Mouse (Mus musculus): ENCODE data around the gene Ctdnep1. TPM values are rescaled to one million over a fixed set of nuclear protein-coding genes. Genes with fewer than 3 reads are reported as not detected.

Gene Ctdnep1
- polyA plus RNA-seq, 1 experiment from 2014 or later = 22.6 TPM

DNA sequence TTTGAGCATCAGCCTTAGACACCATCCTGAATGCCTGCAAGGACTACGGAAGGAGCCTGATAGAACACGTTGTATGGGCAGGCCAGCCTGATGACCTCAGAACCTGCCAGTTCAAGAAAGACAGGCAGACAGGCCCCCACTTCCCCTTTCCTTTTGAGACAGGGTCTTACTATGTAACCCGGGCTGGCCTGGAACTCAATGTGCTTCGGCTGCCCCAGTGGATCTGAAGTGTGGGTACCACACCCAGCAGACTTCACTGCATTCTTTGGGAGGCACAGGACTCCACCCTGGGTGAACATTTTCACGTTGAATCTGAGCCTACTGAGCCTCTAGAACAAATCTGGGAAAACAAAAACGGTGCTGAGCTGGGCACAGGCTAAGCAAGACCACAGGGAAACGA lies 57.2 kb downstream of the Ctdnep1 start:
- Histone ChIP-seq H3K27ac (no peak overlapping the region), H3K9me3 (no peaks in the 10 kb centered on the region), H3K27me3 (ENCODE audit: insufficient read depth, poor library complexity, severe bottlenecking) (no peaks in the 10 kb centered on the region), H3K4me1 (replicated peaks) (peaks cover 10% of the 10 kb centered on the region), H3K36me3 (peaks cover 85% of the 10 kb centered on the region), H3K4me3 (no peak overlapping the region)
- DNase-seq (ENCODE audit: low spot score) = no peak
- 83% methylated on average over 7 of the region's 7 CpGs for WGBS

- Histone ChIP-seq H3K27ac (no peak overlapping the region), H3K36me3 (peaks cover 87% of the 10 kb centered on the region), H3K4me3 (no peak overlapping the region), H3K4me1 (replicated peaks) (peaks cover 25% of the 10 kb centered on the region), H3K9me3 (no peaks in the 10 kb centered on the region), H3K27me3 (ENCODE audit: insufficient read depth, poor library complexity, severe bottlenecking) (no peaks in the 10 kb centered on the region)
- 93% methylated on average over 10 of the region's 10 CpGs for WGBS
- no peak for DNase-seq (ENCODE audit: low spot score)
These were observed 58.7 kb downstream of the Ctdnep1 start for GRCm38 (mm10) chr11:70039631-70040030.

DNA sequence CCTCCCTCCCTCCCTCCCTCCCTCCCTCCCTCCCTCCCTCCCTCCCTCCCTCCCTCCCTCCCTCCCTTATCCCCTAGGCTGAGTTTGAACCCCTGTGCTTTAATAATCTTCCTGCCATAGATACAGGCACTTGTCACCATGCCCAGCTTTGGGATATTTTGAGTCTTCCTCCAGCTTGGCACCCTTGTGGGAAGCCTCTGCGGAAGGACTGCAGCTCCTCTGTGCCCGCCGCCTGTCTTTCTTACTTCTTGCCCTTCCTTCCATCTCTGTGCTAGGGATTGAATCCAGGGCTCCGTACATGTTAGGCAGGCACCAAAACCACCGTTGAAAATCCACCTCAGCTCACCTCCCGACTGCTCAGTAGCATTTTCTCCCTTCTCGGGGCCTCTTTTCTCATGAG lies 59.2 kb downstream of the Ctdnep1 start:
- H3K4me1 ChIP-seq (replicated peaks) = peaks cover 30% of the 10 kb centered on the region
- H3K36me3 ChIP-seq = peaks cover 88% of the 10 kb centered on the region
- 93% methylated on average over 7 of the region's 7 CpGs for WGBS
- H3K27me3 ChIP-seq (ENCODE audit: insufficient read depth, poor library complexity, severe bottlenecking) = no peaks in the 10 kb centered on the region
- H3K27ac ChIP-seq = no peak overlapping the region
- H3K4me3 ChIP-seq = no peak overlapping the region
- DNase-seq (ENCODE audit: low spot score) = no peak
- H3K9me3 ChIP-seq = no peaks in the 10 kb centered on the region

MicroRNA genes within 50 kb of the gene (microRNA counts, 519-probe panel; counts per million panel counts)
- microRNA mmu-miR-324-3p (1,255 counts per million, percentile 77 among the panel's probes with 10 or more counts), microRNA mmu-miR-324-5p (1,255 counts per million, percentile 77 among the panel's probes with 10 or more counts)

Other genes with a start within 250 kb of the Ctdnep1 start
- 31.1 and 37.9 TPM in 2 replicates for gene Polr2a, start 222.5 kb upstream of the Ctdnep1 start, polyA plus RNA-seq (2016; fragmentation: Nextera tagmentation; extraction: Ambion mirVana)
- 0.50 TPM in 1 of 2 replicates, not detected in the other for gene Slc35g3, start 219.2 kb upstream of the Ctdnep1 start, polyA plus RNA-seq (2016; fragmentation: Nextera tagmentation; extraction: Ambion mirVana)
- 0.80 and 1.2 TPM in 2 replicates for gene Zbtb4, start 215.2 kb upstream of the Ctdnep1 start, polyA plus RNA-seq (2016; fragmentation: Nextera tagmentation; extraction: Ambion mirVana)
- gene Chrnb1, start 185.2 kb upstream of the Ctdnep1 start, polyA plus RNA-seq (2016; fragmentation: Nextera tagmentation; extraction: Ambion mirVana) = 1.6 and 2.2 TPM in 2 replicates
- 0.76 and 1.8 TPM in 2 replicates for gene Fgf11, start 179.3 kb upstream of the Ctdnep1 start, polyA plus RNA-seq (2016; fragmentation: Nextera tagmentation; extraction: Ambion mirVana)
- 1.3 and 1.5 TPM in 2 replicates for gene Tmem102, start 175.5 kb upstream of the Ctdnep1 start, polyA plus RNA-seq (2016; fragmentation: Nextera tagmentation; extraction: Ambion mirVana)
- gene Gm39566, start 165.9 kb upstream of the Ctdnep1 start, polyA plus RNA-seq (2016; fragmentation: Nextera tagmentation; extraction: Ambion mirVana) = not detected in 2 replicates
- not detected in 2 replicates for gene Spem2, start 162.7 kb upstream of the Ctdnep1 start, polyA plus RNA-seq (2016; fragmentation: Nextera tagmentation; extraction: Ambion mirVana)
- gene Spem1, start 159.0 kb upstream of the Ctdnep1 start, polyA plus RNA-seq (2016; fragmentation: Nextera tagmentation; extraction: Ambion mirVana) = 0.34 TPM in 1 of 2 replicates, not detected in the other
- 5.8 and 9.1 TPM in 2 replicates for gene Nlgn2, start 143.4 kb upstream of the Ctdnep1 start, polyA plus RNA-seq (2016; fragmentation: Nextera tagmentation; extraction: Ambion mirVana)
- gene Tmem256, start 142.6 kb upstream of the Ctdnep1 start, polyA plus RNA-seq (2016; fragmentation: Nextera tagmentation; extraction: Ambion mirVana) = 312 and 362 TPM in 2 replicates
- gene Plscr3, start 134.8 kb upstream of the Ctdnep1 start, polyA plus RNA-seq (2016; fragmentation: Nextera tagmentation; extraction: Ambion mirVana) = 85.3 and 88.7 TPM in 2 replicates
- gene Tnk1, start 122.4 kb upstream of the Ctdnep1 start, polyA plus RNA-seq (2016; fragmentation: Nextera tagmentation; extraction: Ambion mirVana) = 0.77 and 1.7 TPM in 2 replicates
- not detected in 2 replicates for gene Tmem95, start 103.1 kb upstream of the Ctdnep1 start, polyA plus RNA-seq (2016; fragmentation: Nextera tagmentation; extraction: Ambion mirVana)
- 5.2 and 6.8 TPM in 2 replicates for gene Kctd11, start 99.8 kb upstream of the Ctdnep1 start, polyA plus RNA-seq (2016; fragmentation: Nextera tagmentation; extraction: Ambion mirVana)
- 1.2 and 1.4 TPM in 2 replicates for gene Acap1, start 85.6 kb upstream of the Ctdnep1 start, polyA plus RNA-seq (2016; fragmentation: Nextera tagmentation; extraction: Ambion mirVana)
- 11.4 and 15.2 TPM in 2 replicates for gene 2810408A11Rik, start 80.2 kb upstream of the Ctdnep1 start, polyA plus RNA-seq (2016; fragmentation: Nextera tagmentation; extraction: Ambion mirVana)
- gene Neurl4, start 80.1 kb upstream of the Ctdnep1 start, polyA plus RNA-seq (2016; fragmentation: Nextera tagmentation; extraction: Ambion mirVana) = 12.5 and 13.4 TPM in 2 replicates
- 96.8 and 105 TPM in 2 replicates for gene Gps2, start 67.3 kb upstream of the Ctdnep1 start, polyA plus RNA-seq (2016; fragmentation: Nextera tagmentation; extraction: Ambion mirVana)
- gene Eif5a, start 59.2 kb upstream of the Ctdnep1 start, polyA plus RNA-seq (2016; fragmentation: Nextera tagmentation; extraction: Ambion mirVana) = 2,350 and 2,667 TPM in 2 replicates
- gene Ybx2, start 45.4 kb upstream of the Ctdnep1 start, polyA plus RNA-seq (2016; fragmentation: Nextera tagmentation; extraction: Ambion mirVana) = 2.8 and 2.9 TPM in 2 replicates
- gene Slc2a4, start 33.0 kb upstream of the Ctdnep1 start, polyA plus RNA-seq (2016; fragmentation: Nextera tagmentation; extraction: Ambion mirVana) = 11.0 and 13.0 TPM in 2 replicates
- gene Cldn7, start 16.4 kb upstream of the Ctdnep1 start, polyA plus RNA-seq (2016; fragmentation: Nextera tagmentation; extraction: Ambion mirVana) = 14.6 and 37.6 TPM in 2 replicates
- gene Elp5, start 1.4 kb downstream of the Ctdnep1 start, polyA plus RNA-seq (2016; fragmentation: Nextera tagmentation; extraction: Ambion mirVana) = 156 and 167 TPM in 2 replicates
- gene Gabarap, start 10.0 kb downstream of the Ctdnep1 start, polyA plus RNA-seq (2016; fragmentation: Nextera tagmentation; extraction: Ambion mirVana) = 421 and 580 TPM in 2 replicates
- 93.7 and 98.1 TPM in 2 replicates for gene Phf23, start 14.6 kb downstream of the Ctdnep1 start, polyA plus RNA-seq (2016; fragmentation: Nextera tagmentation; extraction: Ambion mirVana)
- 50.3 and 51.8 TPM in 2 replicates for gene Dvl2, start 19.4 kb downstream of the Ctdnep1 start, polyA plus RNA-seq (2016; fragmentation: Nextera tagmentation; extraction: Ambion mirVana)
- gene Acadvl, start 34.3 kb downstream of the Ctdnep1 start, polyA plus RNA-seq (2016; fragmentation: Nextera tagmentation; extraction: Ambion mirVana) = 44.9 and 51.7 TPM in 2 replicates
- gene Dlg4, start 35.8 kb downstream of the Ctdnep1 start, polyA plus RNA-seq (2016; fragmentation: Nextera tagmentation; extraction: Ambion mirVana) = 16.4 and 19.9 TPM in 2 replicates
- 0.68 and 1.3 TPM in 2 replicates for gene Asgr1, start 72.9 kb downstream of the Ctdnep1 start, polyA plus RNA-seq (2016; fragmentation: Nextera tagmentation; extraction: Ambion mirVana)
- 0.51 TPM in 1 of 2 replicates, not detected in the other for gene Asgr2, start 111.5 kb downstream of the Ctdnep1 start, polyA plus RNA-seq (2016; fragmentation: Nextera tagmentation; extraction: Ambion mirVana)
- not detected in 2 replicates for gene Mgl2, start 149.2 kb downstream of the Ctdnep1 start, polyA plus RNA-seq (2016; fragmentation: Nextera tagmentation; extraction: Ambion mirVana)
- gene Clec10a, start 175.0 kb downstream of the Ctdnep1 start, polyA plus RNA-seq (2016; fragmentation: Nextera tagmentation; extraction: Ambion mirVana) = 0.35 and 0.81 TPM in 2 replicates
- 0.93 and 1.5 TPM in 2 replicates for gene Slc16a11, start 231.6 kb downstream of the Ctdnep1 start, polyA plus RNA-seq (2016; fragmentation: Nextera tagmentation; extraction: Ambion mirVana)
- 15.7 and 18.0 TPM in 2 replicates for gene Slc16a13, start 239.9 kb downstream of the Ctdnep1 start, polyA plus RNA-seq (2016; fragmentation: Nextera tagmentation; extraction: Ambion mirVana)
- 5.5 and 5.6 TPM in 2 replicates for gene Bcl6b, start 248.6 kb downstream of the Ctdnep1 start, polyA plus RNA-seq (2016; fragmentation: Nextera tagmentation; extraction: Ambion mirVana)